Mouse (Mus musculus) liver, embryonic 15.5 days (tissue): ENCODE data around the gene Rnf31. TPM values are rescaled to one million over a fixed set of nuclear protein-coding genes. Genes with fewer than 3 reads are reported as not detected.

Source experiments
- ATAC-seq: fragments of 200-750 bp; cut with Nextera tagmentation; 2 replicates; pipeline ENCODE4 v1.8.0; 2017; ENCODE audit warnings: moderate number of reproducible peaks, mild to moderate bottlenecking, moderate library complexity; ENCODE audit not compliant: insufficient read depth
- H3K27ac ChIP-seq: fragments of 300-500 bp; sonication (generic); replicated peaks from 2 replicates; pipeline ENCODE4 v1.5.1; 2015; ENCODE audit warnings: mild to moderate bottlenecking, inconsistent platforms
- H3K27me3 ChIP-seq: fragments of 300-500 bp; sonication (generic); 2 replicates; pipeline ENCODE4 v1.6.1; 2015; ENCODE audit warnings: mild to moderate bottlenecking, inconsistent platforms
- H3K36me3 ChIP-seq: fragments of 300-500 bp; sonication (generic); replicated peaks from 2 replicates; pipeline ENCODE4 v1.6.1; 2015; ENCODE audit warnings: moderate library complexity, mild to moderate bottlenecking, inconsistent platforms
- H3K4me1 ChIP-seq: fragments of 300-500 bp; sonication (generic); replicated peaks from 2 replicates; pipeline ENCODE4 v1.6.1; 2015; ENCODE audit warnings: inconsistent platforms
- H3K4me2 ChIP-seq: fragments of 300-500 bp; sonication (generic); 2 replicates; pipeline ENCODE4 v1.6.1; 2015; ENCODE audit warnings: moderate library complexity, mild to moderate bottlenecking, inconsistent platforms
- H3K4me3 ChIP-seq: fragments of 300-500 bp; sonication (generic); replicated peaks from 2 replicates; pipeline ENCODE4 v1.5.1; 2015; ENCODE audit warnings: mild to moderate bottlenecking, inconsistent platforms
- H3K9ac ChIP-seq: fragments of 300-500 bp; sonication (generic); 2 replicates; pipeline ENCODE4 v1.6.1; 2015; ENCODE audit warnings: moderate library complexity, mild to moderate bottlenecking, inconsistent platforms
- H3K9me3 ChIP-seq: fragments of 300-500 bp; sonication (generic); replicated peaks from 2 replicates; pipeline ENCODE4 v1.6.1; 2016; ENCODE audit warnings: inconsistent platforms
- WGBS: fragments of 180-500 bp; shearing (Covaris S2); methylation state at CpG from one replicate; pipeline ENCODE4 v1.1.7; 2015; ENCODE audit warnings: mixed read lengths; ENCODE audit not compliant: insufficient replicate concordance; 5-methylcytosine and 5-hydroxymethylcytosine counted together
- polyA plus RNA-seq: library from polyadenylated mRNA; unstranded; fragments of >200 nt; fragmentation: Nextera tagmentation; extraction: Ambion mirVana; gene quantifications from 2 replicates; pipeline ENCODE4 v1.2.1, GENCODE M21; 2015

Rnf31 gene
- polyA plus RNA-seq, 1 experiment from 2014 or later: 9.1 TPM

DNA sequence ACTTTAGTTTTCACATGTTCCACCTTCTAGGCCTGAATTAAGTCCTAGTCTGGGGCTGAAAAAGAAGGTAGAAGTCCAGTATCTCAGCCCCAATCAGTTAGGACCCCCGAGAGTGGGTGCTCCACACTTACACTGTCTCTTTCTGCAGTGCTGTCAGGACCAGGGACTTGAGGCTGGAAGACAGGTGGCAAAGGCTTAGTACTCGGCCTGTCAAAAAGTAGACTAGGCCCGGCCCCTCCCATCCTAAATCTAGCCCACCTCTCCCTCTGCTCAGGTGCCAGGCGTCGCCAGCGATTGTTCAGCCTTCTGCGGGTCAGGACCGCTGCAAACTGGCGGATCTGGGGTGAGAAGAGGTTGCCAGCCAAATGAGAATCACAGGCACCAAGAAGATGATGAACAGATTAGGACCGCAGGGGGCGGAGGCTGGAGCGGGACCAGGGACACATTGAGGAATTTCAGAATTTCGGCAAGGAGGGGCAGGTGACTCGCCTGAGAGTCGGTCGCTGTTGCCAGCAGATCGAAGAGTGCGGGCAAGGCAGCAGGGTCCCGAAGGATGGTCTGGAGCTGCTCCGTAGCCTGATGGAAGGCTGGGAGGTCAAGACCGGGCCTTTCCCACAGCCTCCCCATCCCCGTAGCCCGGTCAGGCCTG lies 43.5 kb downstream of the Rnf31 start:
- Histone ChIP-seq H3K27ac (peak overlapping the region; percentile 65; the same call in 1 of the 2 replicates), H3K9me3 (no peaks in the 10 kb centered on the region), H3K9ac (peak overlapping the region; percentile 58), H3K4me3 (peak overlapping the region; percentile 67), H3K4me1 (peaks cover 26% of the 10 kb centered on the region), H3K4me2 (peak overlapping the region; percentile 97), H3K27me3 (no peaks in the 10 kb centered on the region), H3K36me3 (peaks cover 84% of the 10 kb centered on the region)
- WGBS: 4% methylated on average over 23 of the region's 23 CpGs
- peak; percentile 38 for ATAC-seq

DNA sequence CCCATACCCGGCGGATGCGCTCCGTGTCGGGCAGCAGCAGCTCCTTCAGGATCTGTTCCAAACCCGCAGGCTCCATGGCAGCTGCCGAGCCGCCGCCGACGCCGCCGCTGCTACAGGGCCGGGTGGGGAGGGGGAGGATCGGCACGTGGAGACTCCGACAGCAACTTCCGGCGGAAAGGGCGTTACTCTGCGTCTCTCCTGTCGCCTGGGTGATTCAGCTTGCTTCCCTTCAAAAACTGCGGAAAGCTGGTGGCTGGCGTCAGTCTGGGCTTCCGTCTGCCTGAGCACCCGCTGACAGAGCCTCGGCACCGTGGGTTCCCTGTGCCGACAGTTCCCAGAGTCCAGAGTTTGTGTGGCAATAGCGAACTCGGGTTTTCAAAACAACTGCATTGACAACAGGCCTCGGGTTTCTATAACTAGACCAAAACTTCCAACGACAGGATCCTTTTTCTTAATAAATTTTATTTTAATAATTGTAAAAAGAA lies 44.1 kb downstream of the Rnf31 start, which contains the start of gene Ipo4:
Gene Ipo4, minus strand, starts transcription at position 435 of the 485 bp plus-strand sequence.
- H3K27ac ChIP-seq: peak within 1 kb of the TSS; percentile 65
- no peaks in the 10 kb centered on the region for H3K27me3 ChIP-seq
- no peaks in the 10 kb centered on the region for H3K9me3 ChIP-seq
- peak; percentile 78 for ATAC-seq
- H3K4me3 ChIP-seq: peak within 1 kb of the TSS; percentile 67
- WGBS: under 1% methylated on average over 33 of the region's 33 CpGs
- peaks cover 30% of the 10 kb centered on the region for H3K4me1 ChIP-seq
- H3K4me2 ChIP-seq: peak within 1 kb of the TSS; percentile 97
- H3K36me3 ChIP-seq: peaks cover 84% of the 10 kb centered on the region
- peak within 1 kb of the TSS; percentile 58 for H3K9ac ChIP-seq

DNA sequence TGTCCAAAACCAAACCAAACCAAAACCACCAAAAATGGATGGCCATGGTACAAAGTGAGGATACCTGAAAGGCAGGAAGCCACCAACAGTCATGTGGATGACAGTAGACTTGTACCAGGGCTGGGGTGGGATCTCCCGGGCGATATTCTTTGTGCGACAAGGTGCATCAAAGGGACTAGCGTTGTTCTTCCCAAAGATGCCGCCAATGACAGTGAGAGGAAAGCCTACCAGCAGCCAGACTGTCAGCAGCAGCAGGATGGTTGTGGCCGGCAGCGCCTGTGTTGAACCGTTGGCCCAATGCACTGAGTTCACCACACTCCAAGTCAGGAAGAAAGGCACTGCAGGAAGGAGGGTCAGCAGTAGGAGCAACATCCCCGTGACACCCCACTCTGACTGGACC lies 46.3 kb downstream of the Rnf31 start, which contains the start of gene Gm49378:
Gene Gm49378, minus strand, starts transcription at position 101 of the 400 bp plus-strand sequence.
- H3K27me3 ChIP-seq: no peaks in the 10 kb centered on the region
- ATAC-seq: no peak
- 89% methylated on average over 9 of the region's 9 CpGs for WGBS
- no peak within 1 kb of the TSS for H3K4me2 ChIP-seq
- H3K9ac ChIP-seq: no peak within 1 kb of the TSS
- peaks cover 75% of the 10 kb centered on the region for H3K36me3 ChIP-seq
- H3K9me3 ChIP-seq: no peaks in the 10 kb centered on the region
- H3K27ac ChIP-seq: no peak within 1 kb of the TSS
- peaks cover 50% of the 10 kb centered on the region for H3K4me1 ChIP-seq
- no peak within 1 kb of the TSS for H3K4me3 ChIP-seq

DNA sequence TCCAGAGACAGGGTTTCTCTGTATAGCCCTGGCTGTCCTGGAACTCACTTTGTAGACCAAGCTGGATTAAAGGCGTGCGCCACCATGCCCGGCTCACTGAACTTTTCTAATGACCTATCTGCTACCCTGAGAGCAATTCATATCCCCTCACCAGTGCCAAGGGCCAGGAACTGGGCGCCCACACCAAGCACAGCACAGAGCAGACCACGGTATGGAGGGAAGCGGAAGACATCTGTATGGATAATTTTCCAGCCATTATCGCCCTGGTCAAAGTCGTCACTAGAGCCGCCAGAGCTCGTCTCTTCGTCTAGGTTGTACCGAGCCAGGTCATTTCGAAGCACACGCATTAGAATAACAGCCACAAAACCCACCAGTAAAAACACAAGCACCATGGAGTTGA lies 49.3 kb downstream of the Rnf31 start:
- Histone ChIP-seq H3K4me1 (peaks cover 55% of the 10 kb centered on the region), H3K27ac (no peak overlapping the region), H3K4me2 (no peak overlapping the region), H3K9ac (no peak overlapping the region), H3K27me3 (no peaks in the 10 kb centered on the region), H3K36me3 (peaks cover 60% of the 10 kb centered on the region), H3K4me3 (no peak overlapping the region), H3K9me3 (no peaks in the 10 kb centered on the region)
- WGBS: 90% methylated on average over 14 of the region's 14 CpGs
- no peak for ATAC-seq

DNA sequence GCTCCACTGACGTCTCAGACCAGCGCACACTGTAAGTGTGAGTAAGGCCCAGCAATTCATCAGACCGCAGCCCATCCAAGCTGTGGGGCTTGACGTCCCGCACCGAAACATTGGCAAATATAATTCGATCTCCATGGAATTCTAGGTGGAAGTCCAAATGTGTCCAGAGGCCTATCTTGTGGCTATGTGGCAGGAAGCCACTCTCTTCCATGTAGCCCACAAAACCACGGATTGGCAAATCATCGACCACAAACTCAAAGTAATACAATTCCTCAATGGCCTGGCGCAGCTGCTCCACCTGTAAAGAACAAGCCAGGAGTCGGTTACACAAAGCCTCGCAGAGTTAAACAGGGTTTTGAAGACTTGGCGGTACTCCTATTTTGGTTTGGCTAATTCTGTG lies 49.8 kb downstream of the Rnf31 start:
- H3K27ac ChIP-seq: no peak overlapping the region
- H3K4me3 ChIP-seq: peak overlapping the region; percentile 96; the same call in 1 of the 2 replicates
- peaks cover 54% of the 10 kb centered on the region for H3K4me1 ChIP-seq
- no peaks in the 10 kb centered on the region for H3K9me3 ChIP-seq
- ATAC-seq: no peak
- H3K36me3 ChIP-seq: peaks cover 62% of the 10 kb centered on the region
- WGBS: 84% methylated on average over 13 of the region's 13 CpGs
- no peak overlapping the region for H3K9ac ChIP-seq
- H3K4me2 ChIP-seq: peak overlapping the region; percentile 90; the same call in 1 of the 2 replicates
- no peaks in the 10 kb centered on the region for H3K27me3 ChIP-seq

DNA sequence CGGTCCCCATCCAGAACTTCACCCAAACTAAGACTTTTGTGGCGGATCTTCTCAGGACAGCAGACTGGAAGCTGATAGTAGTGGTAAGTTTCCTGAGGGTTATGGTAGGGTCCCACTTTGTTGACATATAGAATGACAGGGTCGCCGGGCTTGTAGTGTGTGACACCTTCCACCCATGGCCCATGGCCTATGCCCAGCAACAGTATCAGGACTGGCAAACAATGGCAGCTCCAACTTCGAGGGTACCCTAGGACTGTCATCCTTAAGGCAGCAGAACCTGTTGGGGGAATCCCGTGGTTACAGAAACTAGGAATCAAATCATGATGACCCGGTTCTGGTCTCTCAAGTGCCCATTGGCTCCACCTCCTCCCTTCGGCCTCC lies 51.2 kb downstream of the Rnf31 start:
- Histone ChIP-seq H3K27ac (peak overlapping the region; percentile 91), H3K9ac (peak overlapping the region; percentile 97), H3K9me3 (no peaks in the 10 kb centered on the region), H3K4me1 (peaks cover 62% of the 10 kb centered on the region), H3K36me3 (peaks cover 57% of the 10 kb centered on the region), H3K27me3 (no peaks in the 10 kb centered on the region), H3K4me2 (peak overlapping the region; percentile 90), H3K4me3 (peak overlapping the region; percentile 96)
- ATAC-seq: no peak; the same call in 1 of the 2 replicates
- WGBS: 19% methylated on average over 8 of the region's 8 CpGs

DNA sequence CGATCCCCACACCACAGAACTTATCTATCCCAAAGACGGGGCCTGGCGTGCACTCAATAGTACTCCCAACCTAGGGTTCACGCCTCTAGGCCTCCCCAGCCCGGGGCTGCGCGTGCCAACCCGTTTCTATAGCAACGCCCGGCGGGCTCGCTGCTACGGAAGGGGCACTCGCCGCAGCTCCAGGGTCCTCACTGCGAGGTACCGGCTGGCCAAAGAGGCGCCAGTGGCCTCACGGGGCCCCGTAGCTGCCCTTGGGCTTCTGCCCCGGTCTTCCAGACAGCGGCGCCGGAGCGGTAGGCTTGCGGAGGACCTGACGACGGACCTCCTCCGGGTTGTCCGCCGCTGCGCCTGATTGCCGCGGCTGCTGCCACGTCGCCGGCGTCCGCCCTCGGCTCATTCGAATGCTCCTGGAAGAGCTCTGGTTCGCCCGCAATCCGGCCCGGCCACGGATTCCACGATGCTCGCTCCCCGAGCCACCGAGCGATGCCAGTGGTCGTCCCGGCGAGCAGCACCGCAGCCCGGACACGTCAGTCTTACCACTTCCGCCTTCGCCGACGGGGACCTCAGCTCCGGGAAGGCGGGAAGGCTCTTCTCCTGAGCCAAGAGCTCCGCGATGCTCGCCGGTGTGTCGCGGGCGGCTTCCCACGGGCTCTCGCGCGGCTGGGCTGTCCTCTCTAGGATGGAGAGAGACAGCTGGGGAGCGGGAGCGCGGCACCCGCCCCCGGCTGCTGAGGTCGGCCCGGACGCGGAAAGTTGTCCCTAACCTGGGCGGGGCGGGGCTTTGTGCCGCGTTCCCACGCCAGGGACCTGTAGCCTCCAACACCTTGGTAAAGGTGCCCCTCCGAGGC lies 51.8 kb downstream of the Rnf31 start, which contains the start of gene Tm9sf1:
Gene Tm9sf1, minus strand, starts transcription at position 747 of the 848 bp plus-strand sequence.
- under 1% methylated on average over 89 of the region's 89 CpGs for WGBS
- H3K9me3 ChIP-seq: no peaks in the 10 kb centered on the region

DNA sequence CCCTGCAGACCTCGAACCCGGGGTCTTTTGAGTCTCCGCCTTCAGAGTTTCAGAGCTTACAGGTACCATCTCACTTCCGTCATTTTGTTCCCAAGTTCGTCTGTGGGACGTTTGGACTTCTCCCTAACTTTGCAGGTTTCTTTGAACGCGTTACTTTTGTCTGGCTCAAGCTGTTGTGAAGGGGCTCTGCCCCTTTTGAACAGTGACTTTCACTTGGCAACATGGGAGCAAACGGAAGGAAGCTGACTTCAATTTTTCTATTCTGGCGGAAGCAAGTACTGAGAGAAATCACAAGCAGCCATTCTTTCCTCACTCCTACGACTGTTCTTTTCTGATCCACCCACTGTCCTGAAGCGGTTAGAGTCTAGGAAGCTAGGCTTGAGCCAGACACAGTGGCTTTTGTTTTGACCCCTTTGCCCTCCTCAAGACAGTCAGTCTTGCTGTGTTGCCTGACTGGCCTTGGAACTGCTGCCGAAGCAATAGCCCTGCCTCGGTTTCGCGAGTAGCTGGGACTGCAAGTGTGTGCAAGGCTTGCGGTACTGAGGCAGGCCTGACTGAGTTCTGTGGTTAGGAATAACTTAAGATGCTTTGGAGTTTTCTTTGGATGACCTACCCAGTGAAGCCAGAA lies 52.9 kb downstream of the Rnf31 start:
- H3K4me1 ChIP-seq: peaks cover 62% of the 10 kb centered on the region
- peak overlapping the region; percentile 90 for H3K4me2 ChIP-seq
- peak overlapping the region; percentile 97 for H3K9ac ChIP-seq
- no peak for ATAC-seq
- WGBS: 17% methylated on average over 17 of the region's 17 CpGs
- no peaks in the 10 kb centered on the region for H3K27me3 ChIP-seq
- peaks cover 40% of the 10 kb centered on the region for H3K36me3 ChIP-seq
- H3K4me3 ChIP-seq: peak overlapping the region; percentile 96
- no peaks in the 10 kb centered on the region for H3K9me3 ChIP-seq
- peak overlapping the region; percentile 91 for H3K27ac ChIP-seq

More for the DNA sequence above, 51.8 kb downstream of the Rnf31 start, which contains the start of gene Tm9sf1:
- H3K4me2 ChIP-seq: peak within 1 kb of the TSS; percentile 90
- H3K4me1 ChIP-seq: peaks cover 62% of the 10 kb centered on the region
- peak within 1 kb of the TSS; percentile 91 for H3K27ac ChIP-seq
- ATAC-seq: peak; percentile 89
- peaks cover 51% of the 10 kb centered on the region for H3K36me3 ChIP-seq
- peak within 1 kb of the TSS; percentile 97 for H3K9ac ChIP-seq
- no peaks in the 10 kb centered on the region for H3K27me3 ChIP-seq
- H3K4me3 ChIP-seq: peak within 1 kb of the TSS; percentile 96

DNA sequence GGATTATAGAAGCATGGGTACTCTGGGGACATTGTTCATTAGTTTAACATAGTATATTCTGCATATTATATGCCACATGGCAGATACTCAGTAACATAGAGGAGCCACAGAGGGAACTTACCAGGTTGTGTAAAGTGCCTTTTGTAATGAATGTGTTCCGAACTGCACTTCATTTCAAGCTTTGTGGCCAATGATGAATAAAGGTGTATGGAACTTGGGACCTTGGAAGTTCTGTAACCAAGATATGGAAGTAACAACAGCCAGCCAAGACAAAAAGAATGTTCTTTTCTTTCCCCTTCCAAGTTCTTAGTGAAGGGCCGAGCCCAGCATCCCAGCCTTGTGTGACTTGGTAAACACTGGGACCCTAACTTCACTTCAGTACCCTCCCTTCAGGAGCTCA lies 58.4 kb downstream of the Rnf31 start, which contains the start of gene Tssk4:
Gene Tssk4, plus strand, starts transcription at position 301 of the 400 bp plus-strand sequence.
- no peaks in the 10 kb centered on the region for H3K9me3 ChIP-seq
- peaks cover 15% of the 10 kb centered on the region for H3K36me3 ChIP-seq
- H3K27ac ChIP-seq: no peak within 1 kb of the TSS
- ATAC-seq: no peak
- H3K27me3 ChIP-seq: no peaks in the 10 kb centered on the region
- no peak within 1 kb of the TSS for H3K9ac ChIP-seq
- 67% methylated on average over 2 of the region's 2 CpGs for WGBS
- H3K4me1 ChIP-seq: peaks cover 25% of the 10 kb centered on the region
- H3K4me3 ChIP-seq: no peak within 1 kb of the TSS
- H3K4me2 ChIP-seq: no peak within 1 kb of the TSS

DNA sequence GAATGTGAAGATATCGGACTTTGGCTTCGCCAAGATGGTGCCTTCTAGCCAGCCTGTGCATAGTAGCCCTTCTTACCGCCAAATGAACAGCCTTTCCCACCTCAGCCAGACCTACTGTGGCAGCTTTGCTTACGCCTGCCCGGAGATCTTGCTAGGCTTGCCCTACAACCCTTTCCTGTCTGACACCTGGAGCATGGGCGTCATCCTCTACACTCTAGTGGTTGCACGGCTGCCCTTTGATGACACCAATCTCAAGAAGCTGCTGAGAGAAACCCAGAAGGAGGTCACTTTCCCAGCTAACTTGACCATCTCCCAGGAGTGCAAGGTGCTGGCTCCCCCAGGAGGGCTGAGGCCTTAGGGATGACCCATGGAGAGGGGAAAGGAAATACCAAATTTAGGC lies 60.0 kb downstream of the Rnf31 start:
- Histone ChIP-seq H3K27ac (no peak overlapping the region), H3K9ac (no peak overlapping the region), H3K4me1 (peaks cover 10% of the 10 kb centered on the region; the same call in 1 of the 2 replicates), H3K4me2 (no peak overlapping the region), H3K27me3 (no peaks in the 10 kb centered on the region), H3K36me3 (peaks cover 7% of the 10 kb centered on the region), H3K9me3 (no peaks in the 10 kb centered on the region), H3K4me3 (no peak overlapping the region)
- 73% methylated on average over 7 of the region's 7 CpGs for WGBS
- ATAC-seq: no peak
